Mouse (Mus musculus) layer of hippocampus, adult 2 months (tissue): ENCODE results near the gene Rdx. TPM values are rescaled to one million over a fixed set of nuclear protein-coding genes. Genes with fewer than 3 reads are reported as not detected.
A peak's percentile ranks its signal among the peaks of the same experiment; 100 is the strongest.

Experiments used
- DNase-seq, 2 experiments: peaks; one replicate each; pipeline ENCODE4 v3.0.0; 2022; ENCODE audit warnings: low spot score in 2 of 2
- H3K27ac ChIP-seq: fragments of 200-600 bp; 2 replicates; pipeline ENCODE4 v1.8.1; 2022
- H3K4me3 ChIP-seq: fragments of 200-600 bp; 2 replicates; pipeline ENCODE4 v1.8.1; 2022; ENCODE audit warnings: mild to moderate bottlenecking
- CTCF ChIP-seq: fragments of 200-600 bp; conservative IDR thresholded peaks from 2 replicates; pipeline ENCODE4 v1.8.1; 2022; ENCODE audit warnings: antibody characterized with exemption, mild to moderate bottlenecking, moderate library complexity
- total RNA-seq, 2 experiments: library from RNA; stranded (reverse); gene quantifications; 2 replicates each; pipeline ENCODE4 v1.2.3; 2021

Rdx gene
- total RNA-seq, 2 experiments from 2014 or later, result 49.9 to 51.2 TPM

GRCm38 (mm10) chr9:52076089-52076488 lies 29.1 kb downstream of the Rdx start:
- no peak overlapping the region for H3K27ac ChIP-seq
- no peak overlapping the region for H3K4me3 ChIP-seq
- DNase-seq, result no peak
- TF ChIP-seq CTCF, result no peak

- no peak for DNase-seq
- TF ChIP-seq CTCF, result no peak
Measured at GRCm38 (mm10) chr9:52077692-52078091, 30.7 kb downstream of the Rdx start.

GRCm38 (mm10) chr9:52081979-52082378 lies 35.0 kb downstream of the Rdx start:
- Histone ChIP-seq H3K4me3 (no peak overlapping the region), H3K27ac (no peak overlapping the region)
- no peak for DNase-seq
- no peak for TF ChIP-seq CTCF

More at GRCm38 (mm10) chr9:52077692-52078091, 30.7 kb downstream of the Rdx start:
- Histone ChIP-seq H3K4me3 (no peak overlapping the region), H3K27ac (no peak overlapping the region)

- no peak for DNase-seq
- H3K4me3 ChIP-seq, result no peak overlapping the region
- H3K27ac ChIP-seq, result no peak overlapping the region
- TF ChIP-seq CTCF, result no peak
Measured at GRCm38 (mm10) chr9:52082414-52082813, 35.4 kb downstream of the Rdx start.

- TF ChIP-seq CTCF, result no peak
- DNase-seq, result no peak
- Histone ChIP-seq H3K27ac (no peak overlapping the region), H3K4me3 (no peak overlapping the region)
Measured at GRCm38 (mm10) chr9:52091752-52092151, 44.8 kb downstream of the Rdx start.

GRCm38 (mm10) chr9:52092311-52092710 lies 45.3 kb downstream of the Rdx start:
- H3K4me3 ChIP-seq, result no peak overlapping the region
- H3K27ac ChIP-seq, result no peak overlapping the region
- DNase-seq, result no peak
- TF ChIP-seq CTCF, result no peak

GRCm38 (mm10) chr9:52093108-52093507 lies 46.1 kb downstream of the Rdx start:
- no peak for TF ChIP-seq CTCF
- no peak overlapping the region for H3K27ac ChIP-seq
- H3K4me3 ChIP-seq, result no peak overlapping the region
- no peak for DNase-seq

GRCm38 (mm10) chr9:52094016-52094415 lies 47.0 kb downstream of the Rdx start:
- DNase-seq, result no peak
- Histone ChIP-seq H3K27ac (no peak overlapping the region), H3K4me3 (no peak overlapping the region)
- TF ChIP-seq CTCF, result no peak

- no peak for TF ChIP-seq CTCF
Measured at GRCm38 (mm10) chr9:52094471-52094980, 47.6 kb downstream of the Rdx start.

GRCm38 (mm10) chr9:52095666-52096065 lies 48.7 kb downstream of the Rdx start:
- DNase-seq, result no peak
- Histone ChIP-seq H3K27ac (no peak overlapping the region), H3K4me3 (no peak overlapping the region)
- no peak for TF ChIP-seq CTCF

More at GRCm38 (mm10) chr9:52094471-52094980, 47.6 kb downstream of the Rdx start:
- no peak for DNase-seq
- Histone ChIP-seq H3K4me3 (no peak overlapping the region), H3K27ac (no peak overlapping the region)

- H3K4me3 ChIP-seq, result no peak overlapping the region
- no peak for DNase-seq
- no peak for TF ChIP-seq CTCF
Measured at GRCm38 (mm10) chr9:52097386-52097785, 50.4 kb downstream of the Rdx start.

GRCm38 (mm10) chr9:52098600-52098999 lies 51.6 kb downstream of the Rdx start:
- peak; percentile 98 for TF ChIP-seq CTCF

More at GRCm38 (mm10) chr9:52097386-52097785, 50.4 kb downstream of the Rdx start:
- H3K27ac ChIP-seq, result no peak overlapping the region

GRCm38 (mm10) chr9:52100426-52100825 lies 53.5 kb downstream of the Rdx start:
- DNase-seq, result no peak
- TF ChIP-seq CTCF, result no peak
- no peak overlapping the region for H3K4me3 ChIP-seq
- no peak overlapping the region for H3K27ac ChIP-seq

More at GRCm38 (mm10) chr9:52098600-52098999, 51.6 kb downstream of the Rdx start:
- peak; percentile 66 to 79 for DNase-seq
- no peak overlapping the region for H3K4me3 ChIP-seq
- H3K27ac ChIP-seq, result no peak overlapping the region

- peak; percentile 22 for TF ChIP-seq CTCF
- no peak for DNase-seq
- Histone ChIP-seq H3K27ac (no peak overlapping the region), H3K4me3 (no peak overlapping the region)
Measured at GRCm38 (mm10) chr9:52102060-52102844, 55.3 kb downstream of the Rdx start.
